Mouse (Mus musculus) lung, postnatal 14 days (tissue): ENCODE results near the gene 4931409K22Rik.
"Not testable (repeated sequence)": the region's sequence is repeated elsewhere in the genome, so short reads cannot be mapped to it uniquely, and the experiment has no call there.

Experiments used
- DNase-seq: peaks from one replicate; pipeline ENCODE4 v3.0.0; 2021

Gene 4931409K22Rik

DNA sequence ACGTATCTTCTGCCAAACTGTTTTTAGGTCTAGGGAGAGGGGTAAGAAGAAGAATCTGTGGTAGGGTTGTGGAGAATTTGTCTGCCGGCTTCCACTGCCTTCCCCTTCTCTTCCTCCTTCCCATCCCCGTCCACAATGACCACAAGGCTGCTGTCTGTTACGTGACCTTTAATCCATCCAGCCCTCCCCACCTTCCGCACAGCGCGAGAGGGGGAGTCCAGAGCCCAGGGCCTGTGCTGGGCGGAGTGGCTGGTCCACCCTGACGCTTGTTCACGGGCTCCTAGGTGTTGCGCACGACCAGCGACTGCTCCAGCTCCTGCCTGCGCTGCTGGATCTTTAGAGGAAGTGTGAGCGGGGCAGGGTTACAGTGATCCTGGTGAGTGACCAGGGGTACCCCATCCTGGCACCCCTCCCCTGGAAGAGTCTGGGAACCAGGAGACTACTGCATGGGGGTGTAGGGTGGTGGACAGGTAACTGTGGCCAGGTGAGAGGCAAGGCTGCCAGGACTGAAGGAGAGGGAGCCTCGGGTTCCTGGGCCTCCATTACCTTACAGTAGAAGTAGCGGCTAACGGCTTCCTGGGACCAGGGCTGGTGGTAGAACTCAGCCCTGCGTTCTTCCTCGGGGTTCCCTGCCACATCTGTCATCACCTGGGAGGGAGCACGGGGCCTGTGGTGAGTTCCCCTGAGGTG is 36.0 kb upstream of the 4931409K22Rik start:
- no peak for DNase-seq

DNA sequence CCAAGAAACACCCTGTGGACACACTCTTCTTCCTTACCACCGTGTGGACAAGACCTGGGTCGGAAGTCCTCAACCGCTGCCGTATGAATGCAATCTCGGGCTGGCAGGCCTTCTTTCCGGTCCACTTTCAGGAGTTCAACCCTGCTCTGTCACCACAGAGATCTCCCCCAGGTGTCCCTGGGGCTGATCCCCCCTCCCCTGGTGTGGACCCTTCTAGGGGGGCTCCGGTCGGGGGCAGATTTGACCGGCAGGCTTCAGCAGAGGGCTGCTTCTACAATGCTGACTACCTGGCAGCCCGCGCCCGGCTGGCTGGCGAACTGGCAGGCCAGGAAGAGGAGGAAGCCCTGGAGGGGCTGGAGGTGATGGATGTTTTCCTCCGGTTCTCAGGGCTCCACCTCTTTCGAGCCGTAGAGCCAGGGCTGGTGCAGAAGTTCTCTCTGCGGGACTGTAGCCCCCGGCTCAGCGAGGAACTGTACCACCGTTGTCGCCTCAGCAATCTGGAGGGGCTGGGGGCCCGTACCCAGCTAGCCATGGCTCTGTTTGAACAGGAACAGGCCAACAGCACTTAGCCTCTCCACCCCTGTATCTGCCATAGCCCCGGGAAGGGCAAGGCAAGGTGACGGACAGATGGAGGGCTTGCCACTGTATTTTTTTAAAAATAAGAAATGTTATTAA is 35.3 kb upstream of the 4931409K22Rik start:
- DNase-seq, result no peak

DNA sequence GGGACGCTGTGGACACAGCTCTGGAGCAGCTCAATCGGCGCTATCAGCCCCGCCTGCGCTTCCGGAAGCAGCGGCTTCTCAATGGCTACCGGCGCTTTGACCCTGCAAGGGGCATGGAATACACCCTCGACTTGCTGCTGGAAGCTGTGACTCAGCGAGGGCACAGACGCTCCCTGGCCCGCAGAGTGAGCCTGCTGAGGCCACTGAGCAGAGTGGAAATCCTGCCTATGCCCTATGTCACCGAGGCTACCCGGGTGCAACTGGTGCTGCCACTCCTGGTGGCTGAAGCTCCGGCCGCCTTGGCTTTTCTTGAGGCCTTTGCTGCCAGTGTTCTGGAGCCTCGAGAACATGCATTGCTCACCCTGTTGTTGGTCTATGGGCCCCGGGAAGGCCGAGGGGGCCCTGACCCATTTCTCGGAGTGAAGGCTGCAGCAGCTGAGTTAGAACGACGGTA is 34.7 kb upstream of the 4931409K22Rik start:
- DNase-seq, result no peak

DNA sequence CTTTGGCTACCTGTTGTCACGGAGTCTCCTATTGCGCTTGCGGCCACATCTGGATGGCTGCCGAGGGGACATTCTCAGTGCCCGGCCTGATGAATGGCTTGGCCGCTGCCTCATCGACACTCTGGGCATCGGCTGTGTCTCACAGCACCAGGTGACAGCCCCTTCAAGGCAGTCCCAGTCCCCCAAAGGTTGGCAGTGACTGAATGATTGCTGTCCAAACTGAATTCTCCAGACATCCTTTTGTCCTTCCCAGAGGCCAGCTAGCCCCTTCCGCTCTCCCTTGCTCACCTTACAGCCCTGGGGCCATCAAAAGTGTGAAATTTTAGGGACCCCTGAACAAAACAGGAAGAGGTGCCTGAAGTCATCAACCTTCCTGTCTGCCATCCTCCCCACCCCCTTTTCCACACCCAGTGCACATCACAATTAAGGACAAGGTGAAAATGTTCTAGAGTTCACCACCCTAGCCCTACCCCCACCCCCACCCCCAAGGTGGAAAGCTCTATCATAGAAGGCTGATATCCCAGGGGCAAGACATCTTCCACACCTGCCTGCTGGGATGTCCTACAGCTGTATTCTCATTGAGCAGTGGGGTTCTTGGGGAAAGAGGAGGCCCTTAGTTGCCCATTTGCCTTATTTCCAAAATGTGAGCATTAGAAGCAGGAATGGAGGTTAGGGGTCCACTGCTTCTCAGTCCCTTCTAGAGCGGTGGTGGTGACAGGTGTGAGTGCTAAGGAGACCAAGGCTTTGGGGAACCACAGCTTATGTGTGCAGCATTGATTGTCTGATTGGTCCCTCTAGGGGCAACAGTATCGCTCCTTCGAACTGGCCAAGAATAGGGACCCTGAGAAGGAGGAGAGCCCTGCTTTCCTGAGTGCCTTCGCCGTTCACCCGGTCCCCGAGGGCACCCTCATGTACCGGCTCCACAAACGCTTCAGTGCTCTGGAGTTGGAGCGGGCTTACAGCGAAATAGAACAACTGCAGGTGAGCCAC is 33.2 kb upstream of the 4931409K22Rik start:
- no peak for DNase-seq

DNA sequence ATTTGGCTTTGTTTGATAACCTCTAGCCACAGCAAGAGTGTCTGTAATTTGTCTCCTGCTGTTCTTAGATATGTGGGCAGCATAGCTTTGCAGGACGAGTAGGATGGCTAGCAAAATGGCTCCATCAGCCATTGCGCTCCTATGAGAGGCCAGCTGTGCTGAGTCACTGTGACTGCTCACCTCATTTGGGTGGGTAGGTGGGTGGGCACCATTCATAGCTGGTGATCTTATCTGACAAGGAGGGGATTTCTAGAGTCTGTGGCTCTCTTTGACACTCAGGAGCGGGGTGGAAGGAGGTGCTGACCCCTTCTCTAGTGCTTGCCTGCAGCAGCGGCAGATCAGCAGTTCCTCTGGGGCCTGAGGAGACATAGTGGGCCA is 30.6 kb upstream of the 4931409K22Rik start:
- DNase-seq, result no peak

DNA sequence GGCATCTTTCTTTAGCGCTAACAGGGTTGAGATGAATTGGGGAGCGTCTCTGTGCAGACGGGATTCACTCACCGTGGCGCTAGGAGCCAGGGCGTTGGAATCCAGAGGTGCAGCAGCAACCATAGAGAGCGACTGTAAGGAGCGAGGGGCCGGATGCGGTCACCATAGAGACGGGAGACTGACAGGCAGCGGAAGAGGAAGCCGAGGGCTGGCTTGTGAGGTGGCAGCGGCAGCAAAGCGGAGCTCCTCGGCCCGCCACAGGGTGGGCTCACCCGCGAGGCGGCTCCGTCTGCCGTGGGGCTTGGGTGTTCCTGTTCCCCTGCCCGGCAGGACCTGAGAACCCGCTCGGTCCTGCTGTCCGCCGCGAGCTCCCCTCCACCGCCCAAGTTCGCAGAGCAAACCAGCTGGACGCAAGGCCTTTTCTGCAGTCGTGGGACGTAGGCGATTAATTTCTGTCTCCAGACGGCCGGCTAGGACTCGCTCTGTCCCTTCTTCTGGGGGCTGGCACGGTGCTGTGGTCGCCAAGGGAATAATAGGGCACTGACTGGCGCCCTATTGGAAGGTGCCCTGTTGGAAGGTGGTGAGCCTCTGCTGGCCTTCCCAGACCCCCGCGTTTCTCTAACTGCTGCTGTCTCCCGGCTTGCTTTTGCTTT is 30.1 kb upstream of the 4931409K22Rik start, which contains the start of gene Chpf2:
Gene Chpf2 (plus strand): TSS at position 195 of the 653 bp plus-strand sequence.
- DNase-seq, result peak; percentile 83

DNA sequence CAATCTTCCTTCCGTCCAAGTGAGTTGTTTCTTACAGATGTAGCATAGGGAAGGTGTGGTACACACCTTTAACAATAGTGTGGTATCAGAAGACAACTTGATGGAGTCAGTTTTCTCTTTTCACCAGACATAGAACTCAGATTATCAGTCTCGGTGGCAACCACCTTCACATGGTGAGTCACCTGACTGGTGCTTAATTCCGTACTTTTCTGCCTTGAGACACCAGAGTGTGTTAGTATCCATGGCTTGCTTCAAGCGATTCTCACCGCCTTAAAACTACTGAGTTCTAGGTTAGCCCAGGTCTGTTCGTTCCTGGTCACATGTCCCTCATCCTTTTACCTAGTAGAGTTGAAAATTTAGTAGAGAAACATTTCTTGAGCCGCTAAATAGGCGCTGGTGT is 29.5 kb upstream of the 4931409K22Rik start:
- no peak for DNase-seq

DNA sequence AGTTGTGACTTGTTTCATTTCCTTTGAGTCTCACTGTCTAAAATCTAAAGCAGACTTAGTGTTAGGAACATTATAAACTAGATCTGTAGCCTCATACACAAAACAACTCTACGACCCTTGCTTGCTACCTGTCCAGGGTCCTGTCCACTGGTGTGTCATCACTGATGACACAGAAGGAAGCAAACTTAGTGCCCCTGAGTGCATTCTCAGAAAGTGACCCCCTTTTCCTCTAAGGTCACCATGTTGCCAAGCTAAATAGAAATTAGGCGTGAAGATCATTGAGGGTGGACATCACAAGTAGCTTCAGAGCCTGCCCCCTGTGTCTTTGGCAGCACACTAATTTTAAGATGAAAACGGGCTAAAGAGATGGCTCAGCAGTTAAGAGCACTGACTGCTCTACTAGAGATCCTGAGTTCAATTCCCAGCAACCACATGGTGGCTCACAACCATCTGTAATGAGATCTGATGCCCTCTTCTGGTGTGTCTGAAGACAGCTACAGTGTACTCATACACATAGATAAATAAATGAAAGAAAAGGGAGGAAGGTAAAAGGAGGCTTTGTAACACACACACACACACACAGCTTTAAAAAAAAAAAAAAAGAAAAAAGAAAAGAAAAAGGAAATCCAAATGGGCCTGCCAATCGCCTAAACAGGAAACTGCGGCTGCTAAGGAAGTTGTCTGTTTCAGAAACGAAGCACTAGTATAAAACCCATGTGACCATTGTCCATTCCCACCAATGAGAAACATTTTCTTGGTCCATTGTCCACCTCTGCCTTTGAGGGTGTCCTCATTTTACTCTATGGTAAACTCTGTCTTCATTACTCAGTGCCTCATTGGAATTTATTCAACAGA is 21.7 kb upstream of the 4931409K22Rik start:
- no peak for DNase-seq

DNA sequence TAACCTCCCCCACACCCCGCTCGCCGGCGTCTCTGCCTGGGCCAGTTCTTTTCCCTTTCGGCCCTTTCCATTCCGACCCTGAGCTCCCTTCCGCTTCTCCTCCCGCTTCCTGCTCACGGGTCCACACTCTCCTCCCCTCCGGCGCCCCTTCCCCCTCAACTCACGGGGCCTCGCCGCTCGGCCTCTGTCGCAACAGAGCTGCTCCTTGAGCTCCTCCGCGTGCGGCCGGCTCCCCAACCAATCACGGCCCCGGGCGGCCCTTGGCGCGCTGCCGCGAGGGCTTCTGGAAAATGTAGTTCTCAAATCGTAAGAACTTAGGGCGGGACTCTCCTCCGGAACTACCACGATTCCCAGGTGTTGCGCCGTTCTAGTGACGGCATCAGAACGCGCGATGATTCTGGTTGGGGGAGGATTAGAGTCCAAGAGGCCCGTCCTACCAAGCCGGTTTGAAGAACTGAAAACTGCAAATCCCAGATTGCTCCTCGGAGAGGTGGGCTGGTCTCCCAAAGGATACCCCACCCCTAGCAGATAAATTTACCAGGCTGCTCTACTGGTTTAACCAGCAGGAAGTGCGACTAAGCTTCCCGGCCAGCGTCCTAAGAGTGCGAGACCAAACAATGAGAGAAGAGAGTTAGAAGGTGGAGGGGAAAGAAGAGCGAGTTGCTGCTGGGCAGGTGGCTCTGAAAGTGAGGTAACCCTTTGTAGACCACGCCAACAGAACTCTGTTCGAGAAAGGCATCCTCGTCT is 20.7 kb upstream of the 4931409K22Rik start, which contains the start of gene Abcf2:
Gene Abcf2 (minus strand): TSS at position 285 of the 747 bp plus-strand sequence.
- peak; percentile 100 for DNase-seq

DNA sequence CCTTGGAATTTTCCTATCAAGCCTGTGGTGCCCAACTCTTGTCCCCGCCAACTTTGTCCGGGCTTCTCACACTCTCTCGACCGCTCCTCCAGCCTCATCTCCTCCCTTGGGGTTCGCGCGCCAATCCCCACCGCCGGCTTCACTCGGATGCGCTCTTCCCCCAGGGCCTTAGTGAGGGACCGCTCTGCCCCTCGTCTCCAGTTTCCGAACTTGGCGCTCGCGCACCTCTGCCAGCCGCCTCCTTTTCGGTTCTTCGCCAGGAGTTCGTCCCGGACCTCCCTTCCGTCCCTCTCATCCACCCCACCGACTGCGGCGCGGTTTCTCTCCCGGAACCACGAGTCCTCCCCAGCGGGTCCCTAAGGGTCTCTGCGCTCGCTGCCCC is 20.2 kb upstream of the 4931409K22Rik start:
- DNase-seq, result peak; percentile 35

DNA sequence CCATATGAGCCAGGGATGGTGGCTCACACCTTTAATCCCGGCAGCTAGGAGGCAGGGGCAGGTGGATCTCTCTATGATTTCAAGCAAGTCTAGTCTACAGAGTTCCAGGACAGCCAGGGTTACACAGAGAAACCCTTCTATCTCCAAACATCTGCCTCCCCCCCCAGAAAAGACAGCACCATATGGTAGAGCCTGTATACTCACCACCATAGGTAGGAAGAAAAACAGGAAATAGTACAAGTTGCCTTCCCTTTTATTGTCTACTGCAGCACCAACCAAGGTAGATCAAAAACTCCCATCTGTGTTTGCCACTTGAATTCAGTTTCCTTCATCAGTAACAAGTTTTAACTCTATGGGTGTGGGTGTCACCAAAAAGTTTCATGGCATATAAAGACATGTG is 19.3 kb upstream of the 4931409K22Rik start:
- DNase-seq, result no peak

DNA sequence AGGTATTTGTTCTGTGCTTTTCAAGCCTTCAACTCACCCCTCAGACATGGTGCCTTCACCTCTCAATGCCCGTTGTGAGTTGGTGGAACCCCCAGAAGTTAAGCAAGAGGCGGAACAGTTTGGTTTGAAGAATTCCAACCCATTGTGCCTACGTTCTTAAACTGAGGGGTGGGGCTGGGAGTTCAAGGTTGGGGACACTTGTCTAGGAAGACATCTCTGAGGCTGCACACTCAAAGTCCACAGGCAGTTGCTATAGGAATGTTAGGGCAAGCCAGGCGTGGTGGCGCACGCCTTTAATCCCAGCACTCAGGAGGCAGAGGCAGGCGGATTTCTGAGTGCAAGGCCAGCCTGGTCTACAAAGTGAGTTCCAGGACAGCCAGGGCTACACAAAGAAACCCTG is 1.3 kb downstream of the 4931409K22Rik start:
- DNase-seq, result not testable (repeated sequence)

DNA sequence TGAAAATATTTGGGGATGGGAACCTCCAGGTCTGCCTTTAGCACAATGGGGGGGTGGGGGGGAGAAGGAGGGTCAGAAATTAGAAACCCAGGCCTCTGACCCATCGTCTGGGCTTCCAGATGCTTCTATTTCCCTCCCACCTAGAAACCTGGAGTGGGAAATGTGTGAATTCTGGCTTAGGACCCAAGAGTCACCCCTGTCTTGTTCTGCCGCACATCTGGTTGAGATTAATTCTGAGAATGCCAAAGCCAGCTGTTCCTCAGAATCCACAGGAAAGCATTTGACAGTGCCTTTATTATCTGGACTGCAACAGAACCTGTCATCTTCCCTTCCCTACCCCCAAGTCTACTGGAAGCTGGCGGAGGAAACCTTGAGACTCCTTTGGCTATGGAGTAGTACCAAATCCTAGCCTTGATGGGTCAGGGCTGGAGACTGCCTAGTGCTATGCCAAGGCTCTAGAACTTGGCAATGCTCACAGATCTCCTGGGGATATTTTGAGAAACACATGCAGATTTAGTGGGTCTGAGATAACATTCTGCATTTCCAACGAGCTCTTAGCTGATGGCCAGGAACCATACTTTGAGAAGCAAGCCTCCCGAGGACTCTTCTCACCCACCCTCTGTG is 2.9 kb downstream of the 4931409K22Rik start:
- no peak for DNase-seq

DNA sequence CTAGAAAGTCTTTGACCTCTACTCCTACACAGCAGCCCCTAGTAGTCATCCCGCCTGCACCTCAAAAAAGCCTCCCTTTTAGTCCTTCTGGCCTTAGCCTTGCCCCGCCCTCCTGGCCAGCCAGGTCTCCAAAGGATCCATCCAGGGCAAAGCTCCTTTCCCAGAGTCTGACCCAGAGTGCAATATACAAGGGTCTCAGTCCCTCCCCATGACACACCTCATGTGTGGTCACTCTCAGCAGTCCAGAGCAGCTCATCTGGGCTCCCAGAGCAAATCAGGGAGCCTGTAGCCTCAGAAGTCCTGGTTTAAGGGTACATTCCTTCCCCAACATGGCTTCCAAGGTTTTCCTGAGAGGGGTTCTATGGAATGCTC is 5.3 kb downstream of the 4931409K22Rik start:
- DNase-seq, result no peak

DNA sequence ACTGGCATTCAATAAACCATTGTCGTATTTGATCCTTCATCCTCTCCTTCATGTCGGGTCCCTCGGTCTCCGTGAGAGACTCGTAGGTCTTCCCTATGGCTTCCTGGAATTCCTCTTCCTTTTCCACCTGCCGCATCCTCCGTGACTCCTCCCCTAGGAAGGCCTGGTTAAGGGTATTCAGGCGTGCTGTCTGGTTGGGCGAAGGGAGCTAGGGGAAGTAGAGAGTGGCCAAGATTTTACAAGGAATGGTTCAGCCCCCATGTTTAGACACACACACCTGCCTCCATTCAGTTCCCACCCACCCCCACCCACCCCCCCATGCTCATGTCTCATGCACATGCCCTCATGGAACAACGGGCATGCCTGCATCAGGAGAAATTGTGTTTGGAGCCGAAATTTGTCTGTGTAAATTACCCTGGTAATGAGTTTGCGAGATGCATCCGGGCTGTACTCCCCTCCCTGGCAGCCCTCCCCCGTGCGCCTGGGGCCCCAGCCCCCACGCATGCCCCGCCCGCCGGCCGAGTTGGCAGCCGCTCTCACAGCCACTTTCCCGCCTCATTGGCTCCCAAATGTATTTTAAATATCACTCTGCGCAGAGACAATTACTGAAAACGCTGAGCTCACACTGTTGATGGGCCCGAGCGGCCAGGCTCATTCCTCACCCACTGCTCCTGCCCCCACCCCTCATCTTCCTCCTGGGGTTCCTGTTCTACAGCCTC is 5.9 kb downstream of the 4931409K22Rik start:
- peak; percentile 37 for DNase-seq

DNA sequence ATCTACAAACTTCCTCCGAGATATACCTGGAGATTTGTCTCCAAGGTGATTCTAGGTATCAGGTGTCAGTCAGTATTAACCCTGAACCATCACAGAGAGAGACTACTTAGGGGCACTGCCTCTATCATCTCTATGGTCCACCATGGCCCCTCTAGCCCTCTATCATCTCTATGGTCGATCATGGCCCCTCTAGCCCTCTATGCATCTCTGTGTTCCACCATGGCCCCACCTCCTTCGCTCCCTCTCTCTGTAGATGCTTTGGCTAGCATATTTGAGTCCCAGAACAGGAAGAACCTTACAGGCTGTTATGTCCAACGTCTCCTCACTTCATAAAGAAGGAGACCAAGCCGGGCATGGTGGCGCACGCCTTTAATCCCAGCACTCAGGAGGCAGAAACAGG is 14.0 kb downstream of the 4931409K22Rik start:
- DNase-seq, result no peak

DNA sequence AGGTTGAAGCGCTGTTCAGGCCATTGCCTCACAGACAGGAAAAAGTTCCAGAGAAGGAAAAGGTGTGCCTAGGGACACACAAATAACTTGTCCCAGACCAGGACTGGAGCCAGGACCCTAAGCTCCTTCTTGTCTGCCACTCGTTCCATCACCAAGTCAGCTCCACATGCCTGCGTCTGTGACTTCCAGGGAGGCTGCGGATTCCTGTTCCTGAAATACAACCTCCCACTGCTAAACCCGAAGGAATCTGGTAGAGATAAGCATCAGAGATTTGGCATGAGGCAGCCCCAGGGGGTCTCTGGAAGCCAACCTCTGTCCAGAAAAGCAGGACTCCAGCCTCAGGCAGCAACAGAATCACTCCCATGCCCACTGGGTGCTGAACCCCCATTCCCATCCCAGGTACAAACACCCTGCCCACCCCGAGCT is 15.5 kb downstream of the 4931409K22Rik start:
- DNase-seq, result no peak

DNA sequence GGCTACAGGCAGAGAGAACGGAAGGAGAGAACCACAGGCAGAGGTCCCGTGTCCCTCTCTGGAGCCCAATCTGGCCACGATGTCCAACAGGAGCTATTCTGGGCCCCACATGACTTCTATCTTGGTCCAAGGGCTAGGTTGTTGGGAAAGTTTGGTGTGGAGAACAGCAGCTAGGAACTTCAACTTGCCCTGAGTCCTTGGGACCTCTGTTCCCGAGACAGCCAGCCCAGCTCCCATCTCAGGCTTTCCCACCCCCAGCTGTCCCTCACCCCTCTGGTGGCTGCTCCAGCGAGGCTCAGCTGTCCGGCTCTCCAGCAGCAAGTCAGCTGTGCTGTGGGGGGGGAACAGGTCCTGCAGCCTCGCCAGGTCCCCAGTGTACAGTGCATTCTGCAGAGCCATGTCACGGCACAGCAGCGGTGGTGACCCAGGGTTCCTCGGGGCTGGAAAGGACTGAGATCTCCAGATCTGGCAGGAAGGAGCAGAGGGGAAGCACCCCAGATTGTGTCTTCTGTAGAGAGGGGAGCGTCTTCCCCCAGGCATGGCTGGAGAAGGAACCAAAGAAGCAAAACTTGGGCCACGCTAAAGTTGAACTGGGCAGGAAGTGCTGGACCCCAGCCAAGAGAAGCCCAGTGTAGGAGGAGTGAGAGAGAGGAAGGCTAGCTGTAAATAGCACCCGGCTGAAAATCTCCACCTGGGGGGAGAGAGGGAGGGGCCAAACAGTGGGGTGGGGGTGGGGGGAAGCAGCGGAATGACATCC is 16.0 kb downstream of the 4931409K22Rik start, which contains the start of gene Asb10:
Gene Asb10 (minus strand): TSS at position 592 of the 757 bp plus-strand sequence.
- DNase-seq, result peak; percentile 72
